Mouse (Mus musculus) hindbrain, embryonic 16.5 days (tissue): Measurements from ENCODE around the gene Btbd35f23. TPM values are rescaled to one million over a fixed set of nuclear protein-coding genes. Genes with fewer than 3 reads are reported as not detected.
"Not testable (repeated sequence)": the region's sequence is repeated elsewhere in the genome, so short reads cannot be mapped to it uniquely, and the experiment has no call there.

Experiments used
- ATAC-seq: fragments of 200-750 bp; cut with Nextera tagmentation; 2 replicates; pipeline ENCODE4 v1.8.0; 2017; ENCODE audit warnings: moderate TSS enrichment, moderate library complexity
- H3K27ac ChIP-seq: fragments of 300-500 bp; sonication (generic); 2 replicates; pipeline ENCODE4 v1.5.1; 2014; ENCODE audit warnings: low read depth, mild to moderate bottlenecking, control low read depth, low read length, moderate library complexity
- H3K27me3 ChIP-seq: fragments of 300-500 bp; sonication (generic); replicated peaks from 2 replicates; pipeline ENCODE4 v1.6.1; 2014; ENCODE audit warnings: low read length; ENCODE audit not compliant: control insufficient read depth, insufficient read depth
- H3K36me3 ChIP-seq: fragments of 300-500 bp; sonication (generic); 2 replicates; pipeline ENCODE4 v1.6.1; 2014; ENCODE audit warnings: mild to moderate bottlenecking, low read length, moderate library complexity, mixed read lengths; ENCODE audit not compliant: control insufficient read depth, insufficient read depth
- H3K4me1 ChIP-seq: fragments of 300-500 bp; sonication (generic); 2 replicates; pipeline ENCODE4 v1.6.1; 2014; ENCODE audit warnings: low read depth, low read length; ENCODE audit not compliant: control insufficient read depth, insufficient read depth
- H3K4me2 ChIP-seq: fragments of 300-500 bp; sonication (generic); 2 replicates; pipeline ENCODE4 v1.6.1; 2014; ENCODE audit warnings: mild to moderate bottlenecking, low read length, control low read depth, moderate library complexity
- H3K4me3 ChIP-seq: fragments of 300-500 bp; sonication (generic); 2 replicates; pipeline ENCODE4 v1.5.1; 2014; ENCODE audit warnings: mild to moderate bottlenecking, low read length, control low read depth, moderate library complexity
- H3K9ac ChIP-seq: fragments of 300-500 bp; sonication (generic); 2 replicates; pipeline ENCODE4 v1.6.1; 2014; ENCODE audit warnings: low read depth, mild to moderate bottlenecking, control low read depth, low read length, moderate library complexity
- H3K9me3 ChIP-seq: fragments of 300-500 bp; sonication (generic); 2 replicates; pipeline ENCODE4 v1.6.1; 2014; ENCODE audit warnings: mild to moderate bottlenecking, low read length, moderate library complexity; ENCODE audit not compliant: control insufficient read depth
- WGBS: fragments of 180-500 bp; shearing (Covaris S2); extraction: QIAGEN DNeasy Blood & Tissue Kit; methylation state at CpG from one replicate; pipeline ENCODE4 v1.1.7; 2014; 5-methylcytosine and 5-hydroxymethylcytosine counted together
- polyA plus RNA-seq: library from polyadenylated mRNA; unstranded; fragments of >200 nt; fragmentation: Nextera tagmentation; extraction: Ambion mirVana; gene quantifications from 2 replicates; pipeline ENCODE4 v1.2.1, GENCODE M21; 2015

Btbd35f23 gene
- polyA plus RNA-seq: not detected in 2 replicates

DNA sequence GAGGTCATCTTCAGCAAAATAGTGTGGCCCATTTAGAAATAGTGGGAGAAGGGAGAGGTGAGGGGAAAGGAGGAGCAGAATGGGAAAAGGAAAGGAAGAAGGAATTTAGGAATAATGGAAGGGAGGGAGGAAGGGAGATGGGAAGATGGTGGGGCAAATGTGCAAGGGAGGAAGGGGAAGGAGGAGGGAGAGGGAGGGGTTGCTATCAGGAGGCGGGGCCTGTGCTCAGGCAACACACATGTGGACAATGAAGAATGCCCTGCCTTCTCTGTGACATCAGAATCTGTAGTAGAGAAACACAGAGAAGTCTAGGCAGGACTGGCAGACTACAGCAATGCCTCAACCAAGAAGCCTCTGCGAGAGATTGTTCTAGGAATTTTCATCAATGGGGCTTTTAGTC, at the start of gene Btbd35f23:
Gene Btbd35f23, plus strand, starts transcription at position 301 of the 400 bp plus-strand sequence.
- not testable (repeated sequence) for H3K27me3 ChIP-seq, ATAC-seq, H3K9me3 ChIP-seq, H3K4me3 ChIP-seq, H3K27ac ChIP-seq, H3K4me1 ChIP-seq, H3K9ac ChIP-seq, H3K36me3 ChIP-seq, H3K4me2 ChIP-seq
- WGBS: 100% methylated on average over 1 of the region's 2 CpGs

Other genes with a start within 250 kb of the Btbd35f23 start
- not detected in 2 replicates for gene Btbd35f24, start 119.0 kb downstream of the Btbd35f23 start, polyA plus RNA-seq